Mouse (Mus musculus) urinary bladder, postnatal 25 days (tissue): ENCODE results near the gene Hsdl1.

Source experiments
- DNase-seq: peaks from one replicate; pipeline ENCODE4 v3.0.0; 2022; ENCODE audit warnings: low spot score

Gene Hsdl1

GRCm38 (mm10) chr8:119530937-119531336 lies 44.0 kb downstream of the Hsdl1 start:
- no peak for DNase-seq

- no peak for DNase-seq
Observed at GRCm38 (mm10) chr8:119528762-119529161, 46.2 kb downstream of the Hsdl1 start.

GRCm38 (mm10) chr8:119520102-119520501 lies 54.9 kb downstream of the Hsdl1 start:
- no peak for DNase-seq

- no peak for DNase-seq
Observed at GRCm38 (mm10) chr8:119516674-119517073, 58.3 kb downstream of the Hsdl1 start.

- no peak for DNase-seq
Observed at GRCm38 (mm10) chr8:119515767-119516166, 59.2 kb downstream of the Hsdl1 start.

GRCm38 (mm10) chr8:119514940-119515339 lies 60.0 kb downstream of the Hsdl1 start:
- DNase-seq = no peak

GRCm38 (mm10) chr8:119513405-119513804 lies 61.6 kb downstream of the Hsdl1 start:
- no peak for DNase-seq
